Mouse (Mus musculus): ENCODE data around the gene Zfp445.
A peak's percentile ranks its signal among the peaks of the same experiment; 100 is the strongest.

DNA sequence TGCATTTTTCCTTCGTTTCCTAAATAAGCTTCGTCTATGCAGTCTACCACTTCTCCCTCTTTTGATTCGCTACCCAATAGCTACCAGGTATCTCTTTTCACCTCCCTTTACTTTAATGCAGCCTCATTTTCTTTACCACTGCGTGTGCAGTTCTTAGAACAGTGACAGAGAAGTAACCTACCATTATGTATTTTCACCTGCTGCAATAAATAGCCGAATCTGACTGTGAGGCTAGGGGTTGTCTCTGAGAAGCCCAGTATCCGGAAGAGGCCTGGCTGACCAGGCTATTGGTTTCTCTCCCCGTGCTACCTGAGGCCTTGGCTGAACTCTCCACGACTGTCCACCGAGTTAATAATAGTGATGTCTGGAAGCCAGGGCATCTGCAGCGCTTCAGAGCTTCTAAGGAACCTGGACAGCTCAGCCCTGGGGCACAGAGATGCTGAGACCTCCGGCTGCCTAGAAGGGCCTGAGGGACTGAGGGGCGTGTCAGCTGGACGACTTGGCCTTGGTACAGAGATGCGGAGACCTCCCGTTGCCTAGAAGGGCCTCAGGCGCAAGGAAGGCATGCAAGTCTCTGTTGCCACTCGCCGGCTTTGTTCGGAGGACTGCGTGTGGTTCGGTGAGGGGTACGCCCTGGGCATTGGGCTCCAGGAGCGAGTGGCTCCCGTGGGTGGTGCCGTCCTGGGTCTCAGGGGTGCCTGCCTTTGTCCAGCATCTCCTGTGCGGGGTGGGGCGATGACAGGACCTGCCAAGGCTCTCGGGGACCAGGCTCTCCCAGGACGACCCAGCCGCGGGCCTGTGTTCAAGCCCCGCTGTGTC, 37.1 kb upstream of the Zfp445 start:
- TF ChIP-seq CTCF (IDR thresholded peaks at IDR 0.05; ENCODE audit: borderline replicate concordance, insufficient read depth, low read depth, low read length) (no peak), POLR2A (IDR thresholded peaks at IDR 0.05; ENCODE audit: borderline replicate concordance, insufficient read depth, low read length) (peak; percentile 59; the same call in 1 of the 2 replicates)

Data from cerebellum, adult 2 months (tissue).